Mouse (Mus musculus) hindbrain, postnatal 0 days (tissue): ENCODE results near the gene B3gnt7. TPM values are rescaled to one million over a fixed set of nuclear protein-coding genes. Genes with fewer than 3 reads are reported as not detected.

Experiments used
- ATAC-seq: fragments of 200-750 bp; cut with Nextera tagmentation; 2 replicates; pipeline ENCODE4 v1.8.0; 2017; ENCODE audit warnings: mild to moderate bottlenecking, moderate TSS enrichment, moderate library complexity
- DNase-seq: peaks from one replicate; pipeline ENCODE4 v3.0.0-alpha.2; 2015; ENCODE audit warnings: low spot score
- H3K27ac ChIP-seq: fragments of 300-500 bp; sonication (generic); 2 replicates; pipeline ENCODE4 v1.5.1; 2014; ENCODE audit warnings: mild to moderate bottlenecking
- H3K27me3 ChIP-seq: fragments of 300-500 bp; sonication (generic); 2 replicates; pipeline ENCODE4 v1.6.1; 2014; ENCODE audit warnings: low read length, mixed read lengths; ENCODE audit not compliant: insufficient read depth
- H3K36me3 ChIP-seq: fragments of 300-500 bp; sonication (generic); 2 replicates; pipeline ENCODE4 v1.6.1; 2014; ENCODE audit warnings: low read length, mixed read lengths; ENCODE audit not compliant: insufficient read depth
- H3K4me1 ChIP-seq: fragments of 300-500 bp; sonication (generic); 2 replicates; pipeline ENCODE4 v1.6.1; 2014; ENCODE audit warnings: antibody characterized with exemption, low read length, mixed read lengths; ENCODE audit not compliant: insufficient read depth
- H3K4me2 ChIP-seq: fragments of 300-500 bp; sonication (generic); 2 replicates; pipeline ENCODE4 v1.6.1; 2014; ENCODE audit warnings: low read depth, mild to moderate bottlenecking, low read length, moderate library complexity, mixed read lengths
- H3K4me3 ChIP-seq: fragments of 300-500 bp; sonication (generic); 2 replicates; pipeline ENCODE4 v1.5.1; 2014; ENCODE audit warnings: low read length
- H3K9ac ChIP-seq: fragments of 300-500 bp; sonication (generic); replicated peaks from 2 replicates; pipeline ENCODE4 v1.6.1; 2014; ENCODE audit warnings: mild to moderate bottlenecking, low read length, moderate library complexity, mixed read lengths
- H3K9me3 ChIP-seq: fragments of 300-500 bp; sonication (generic); 2 replicates; pipeline ENCODE4 v1.6.1; 2016; ENCODE audit warnings: low read length, mixed read lengths
- CTCF ChIP-seq: IDR thresholded peaks from 2 replicates; pipeline ENCODE4 v1.5.1; 2016; ENCODE audit warnings: antibody characterized with exemption, control low read depth, low read depth
- WGBS: fragments of 180-500 bp; shearing (Covaris S2); extraction: QIAGEN DNeasy Blood & Tissue Kit; methylation state at CpG from one replicate; pipeline ENCODE4 v1.1.7; 2014; 5-methylcytosine and 5-hydroxymethylcytosine counted together
- polyA plus RNA-seq: library from polyadenylated mRNA; unstranded; fragments of >200 nt; fragmentation: Nextera tagmentation; extraction: Ambion mirVana; gene quantifications from 2 replicates; pipeline ENCODE4 v1.2.1, GENCODE M21; 2015
- total RNA-seq: library from RNA; depleted of rRNA; stranded (reverse); fragments of >200 nt; gene quantifications from 2 replicates; pipeline ENCODE4 v1.2.3, GENCODE M21; 2014

Gene B3gnt7
- total and polyA plus RNA-seq, 2 experiments from 2014 or later, result 9.2 to 12.6 TPM

GRCm38 (mm10) chr1:86265060-86265459 is 37.6 kb upstream of the B3gnt7 start:
- Histone ChIP-seq H3K27ac (no peak overlapping the region), H3K4me3 (no peak overlapping the region), H3K9ac (no peak overlapping the region), H3K4me1 (no peaks in the 10 kb centered on the region), H3K36me3 (no peaks in the 10 kb centered on the region), H3K4me2 (no peak overlapping the region), H3K27me3 (no peaks in the 10 kb centered on the region), H3K9me3 (no peaks in the 10 kb centered on the region)
- WGBS, result 81% methylated on average over 3 of the region's 3 CpGs
- ATAC-seq, result no peak
- DNase-seq, result no peak
- no peak for TF ChIP-seq CTCF

- DNase-seq, result no peak
These were observed 34.0 kb upstream of the B3gnt7 start for GRCm38 (mm10) chr1:86268492-86269189.

GRCm38 (mm10) chr1:86269190-86269508 is 33.5 kb upstream of the B3gnt7 start:
- Histone ChIP-seq H3K4me3 (no peak overlapping the region), H3K27ac (no peak overlapping the region), H3K9ac (no peak overlapping the region), H3K36me3 (no peaks in the 10 kb centered on the region), H3K9me3 (no peaks in the 10 kb centered on the region), H3K4me1 (no peaks in the 10 kb centered on the region), H3K27me3 (no peaks in the 10 kb centered on the region), H3K4me2 (no peak overlapping the region)
- DNase-seq (no peak), ATAC-seq (no peak)
- 76% methylated on average over 4 of the region's 4 CpGs for WGBS
- no peak for TF ChIP-seq CTCF

More at GRCm38 (mm10) chr1:86268492-86269189, 34.0 kb upstream of the B3gnt7 start:
- H3K36me3 ChIP-seq, result no peaks in the 10 kb centered on the region
- no peak overlapping the region for H3K27ac ChIP-seq
- WGBS, result 85% methylated on average over 9 of the region's 9 CpGs
- ATAC-seq, result no peak
- no peak overlapping the region for H3K4me3 ChIP-seq
- no peak overlapping the region for H3K4me2 ChIP-seq
- no peak for TF ChIP-seq CTCF
- no peaks in the 10 kb centered on the region for H3K9me3 ChIP-seq
- H3K27me3 ChIP-seq, result no peaks in the 10 kb centered on the region
- H3K4me1 ChIP-seq, result no peaks in the 10 kb centered on the region
- no peak overlapping the region for H3K9ac ChIP-seq

- Histone ChIP-seq H3K4me1 (no peaks in the 10 kb centered on the region), H3K4me3 (no peak overlapping the region), H3K4me2 (no peak overlapping the region), H3K9ac (no peak overlapping the region), H3K9me3 (no peaks in the 10 kb centered on the region), H3K27me3 (no peaks in the 10 kb centered on the region), H3K27ac (no peak overlapping the region), H3K36me3 (no peaks in the 10 kb centered on the region)
- no peak for TF ChIP-seq CTCF
- no peak for DNase-seq
- 85% methylated on average over 6 of the region's 6 CpGs for WGBS
- ATAC-seq, result no peak
These were observed 30.9 kb upstream of the B3gnt7 start for GRCm38 (mm10) chr1:86271707-86272106.

- Histone ChIP-seq H3K27me3 (no peaks in the 10 kb centered on the region), H3K4me2 (no peak overlapping the region), H3K4me1 (no peaks in the 10 kb centered on the region), H3K27ac (no peak overlapping the region), H3K9me3 (no peaks in the 10 kb centered on the region), H3K4me3 (no peak overlapping the region), H3K9ac (no peak overlapping the region), H3K36me3 (no peaks in the 10 kb centered on the region)
- 93% methylated on average over 5 of the region's 5 CpGs for WGBS
- DNase-seq (no peak), ATAC-seq (no peak)
- no peak for TF ChIP-seq CTCF
These were observed 25.6 kb upstream of the B3gnt7 start for GRCm38 (mm10) chr1:86277055-86277454.

- Histone ChIP-seq H3K4me3 (no peak overlapping the region), H3K4me1 (no peaks in the 10 kb centered on the region), H3K27ac (no peak overlapping the region), H3K9ac (no peak overlapping the region), H3K4me2 (no peak overlapping the region), H3K36me3 (no peaks in the 10 kb centered on the region), H3K27me3 (no peaks in the 10 kb centered on the region), H3K9me3 (no peaks in the 10 kb centered on the region)
- no peak for TF ChIP-seq CTCF
- ATAC-seq, result no peak
- no peak for DNase-seq
- WGBS, result 89% methylated on average over 11 of the region's 11 CpGs
These were observed 20.7 kb upstream of the B3gnt7 start for GRCm38 (mm10) chr1:86281781-86282536.

- H3K9me3 ChIP-seq, result no peaks in the 10 kb centered on the region
- H3K4me1 ChIP-seq, result no peaks in the 10 kb centered on the region
- no peaks in the 10 kb centered on the region for H3K27me3 ChIP-seq
- H3K9ac ChIP-seq, result no peak overlapping the region
- H3K4me3 ChIP-seq, result no peak overlapping the region
- WGBS, result 89% methylated on average over 5 of the region's 5 CpGs
- no peak for TF ChIP-seq CTCF
- no peak overlapping the region for H3K27ac ChIP-seq
- H3K4me2 ChIP-seq, result no peak overlapping the region
- DNase-seq (no peak), ATAC-seq (no peak)
- no peaks in the 10 kb centered on the region for H3K36me3 ChIP-seq
These were observed 18.5 kb upstream of the B3gnt7 start for GRCm38 (mm10) chr1:86284101-86284500.
